Mouse (Mus musculus): ENCODE results near the gene Zfp1.
A peak's percentile ranks its signal among the peaks of the same experiment; 100 is the strongest.

Gene Zfp1

GRCm38 (mm10) chr8:111678111-111678510, 34.9 kb downstream of the Zfp1 start:
- DNase-seq = peak; percentile 57

DNA sequence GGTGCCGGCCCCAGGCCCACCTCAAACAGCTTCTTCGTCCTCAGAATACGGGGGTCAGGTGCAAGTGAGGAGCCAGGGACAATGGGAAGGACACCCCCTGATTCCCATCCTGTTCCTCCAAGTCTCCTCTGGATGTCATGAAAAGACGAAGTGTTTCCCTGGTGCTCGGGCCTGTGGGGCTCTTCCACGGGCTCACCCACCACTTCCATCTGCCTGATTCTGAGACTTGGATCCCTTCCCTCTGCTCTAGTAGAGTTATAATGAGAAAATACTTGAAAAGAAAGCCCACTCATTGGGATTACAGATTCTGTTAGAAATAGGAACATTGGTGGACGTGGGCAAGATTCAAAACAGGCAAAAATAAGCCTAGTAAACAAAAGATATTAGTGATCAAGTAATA, 35.6 kb downstream of the Zfp1 start:
- no peak for DNase-seq

GRCm38 (mm10) chr8:111680423-111681028, 37.3 kb downstream of the Zfp1 start:
- DNase-seq = no peak

DNA sequence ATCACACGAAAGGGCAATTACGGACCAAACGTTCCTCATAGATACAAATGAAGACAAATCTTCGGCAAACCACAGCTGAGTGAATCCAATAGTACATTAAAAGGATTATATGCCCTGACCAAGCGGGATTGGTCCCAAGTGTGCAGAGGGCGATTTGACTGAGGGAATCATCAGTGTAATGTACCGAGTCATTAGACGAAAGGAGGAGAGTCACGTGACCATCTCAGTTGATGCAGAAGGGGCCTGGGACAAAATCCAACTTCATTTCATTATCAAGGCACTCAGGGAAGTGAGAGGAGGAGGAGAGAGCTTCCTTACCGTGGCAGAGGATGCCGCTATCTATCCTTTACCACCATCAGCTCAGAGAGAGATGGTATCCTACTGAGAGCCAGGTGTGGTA, 38.0 kb downstream of the Zfp1 start:
- no peak for DNase-seq

GRCm38 (mm10) chr8:111682521-111682920, 39.3 kb downstream of the Zfp1 start:
- DNase-seq = no peak

DNA sequence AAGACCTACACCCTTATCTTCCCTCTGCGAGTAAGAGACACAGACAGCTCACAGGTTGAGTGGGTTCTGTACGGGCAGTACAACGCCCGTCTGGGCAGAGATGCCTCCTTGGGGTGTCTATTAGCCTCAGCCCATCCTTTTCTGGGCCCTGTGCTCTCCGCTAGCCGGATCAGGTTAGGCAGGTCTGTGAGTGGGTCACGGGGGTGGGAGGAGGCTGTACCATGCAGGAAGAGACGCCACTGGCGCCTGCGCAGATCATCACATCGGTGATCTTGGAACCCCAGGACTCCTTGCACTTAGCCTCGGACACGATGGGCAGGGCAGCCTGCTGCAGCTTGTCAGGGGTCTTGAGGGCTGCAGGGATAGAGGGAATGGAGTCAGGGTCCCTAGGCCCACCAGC, 43.7 kb downstream of the Zfp1 start:
- DNase-seq = no peak

DNA sequence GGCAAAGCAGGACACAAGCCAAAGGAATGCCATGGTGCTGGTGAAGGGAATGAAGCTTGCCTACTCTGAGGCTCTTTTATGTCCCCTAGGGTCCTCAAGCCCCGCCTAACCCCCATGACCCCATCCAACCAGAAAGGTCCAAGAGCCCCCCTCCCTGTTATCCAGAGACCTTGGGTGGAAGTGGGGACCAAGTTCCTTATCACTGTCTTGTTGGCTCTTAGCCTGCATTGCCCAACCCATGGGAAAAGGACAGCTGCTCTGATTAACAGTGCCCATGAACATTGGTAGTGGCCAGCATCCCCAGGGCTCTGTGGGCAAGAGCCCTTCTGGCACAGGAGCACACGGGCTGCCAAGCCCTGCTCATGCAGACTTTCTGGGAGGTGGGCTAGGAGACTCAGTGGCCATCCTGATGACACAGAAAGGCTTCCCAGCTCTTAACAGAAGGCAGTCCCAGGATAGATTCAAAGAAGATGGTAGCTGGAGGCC, 47.8 kb downstream of the Zfp1 start, which contains the start of gene Ctrb1:
Ctrb1 (minus strand) TSS at position 51 of the 486 bp plus-strand sequence.
- no peak for DNase-seq

DNA sequence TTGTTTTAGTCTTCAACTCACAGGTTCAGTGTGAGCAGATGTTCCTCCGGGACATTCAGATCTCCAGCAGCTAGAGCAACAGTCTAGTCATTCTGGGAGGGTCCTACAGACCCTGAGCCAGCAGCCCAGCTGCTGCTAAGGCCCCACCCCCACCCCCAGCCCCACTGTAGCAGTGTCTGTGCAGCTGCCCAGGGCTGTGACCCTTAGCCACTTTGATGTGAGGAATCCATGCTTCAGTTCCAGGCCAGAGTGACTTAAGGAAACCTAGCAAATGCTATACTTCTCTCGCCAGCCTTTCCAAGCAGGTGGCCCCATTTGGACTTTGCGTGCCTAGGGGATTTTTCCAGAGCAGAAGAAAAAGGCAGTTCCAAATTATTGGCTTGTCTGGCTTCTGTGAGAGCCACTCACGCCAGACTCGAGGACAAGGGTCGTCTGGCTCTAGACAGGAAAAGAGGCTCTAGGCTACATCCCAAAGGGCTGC, 50.1 kb downstream of the Zfp1 start:
- DNase-seq = no peak

GRCm38 (mm10) chr8:111695441-111695840, 52.2 kb downstream of the Zfp1 start:
- no peak for DNase-seq

DNA sequence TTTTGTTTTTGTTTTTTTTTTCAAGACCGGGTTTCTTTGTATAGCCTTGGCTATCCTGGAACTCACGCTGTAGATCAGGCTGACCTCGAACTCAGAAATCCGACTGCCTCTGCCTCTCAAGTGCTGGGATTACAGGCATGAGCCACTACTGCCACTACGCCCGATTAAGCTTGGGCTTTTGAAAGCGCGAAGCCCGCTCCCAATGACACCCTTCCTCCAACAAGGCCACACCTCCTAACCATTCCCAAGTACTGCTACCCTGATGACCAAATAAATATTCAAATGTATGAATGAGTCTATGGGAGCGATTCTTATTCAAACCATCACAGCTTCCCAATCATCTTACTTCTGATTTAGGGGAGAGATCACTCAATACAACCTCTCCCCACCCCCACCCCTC, 54.5 kb downstream of the Zfp1 start:
- no peak for DNase-seq

- no peak for DNase-seq
These were observed 55.8 kb downstream of the Zfp1 start for GRCm38 (mm10) chr8:111699035-111699434.

DNA sequence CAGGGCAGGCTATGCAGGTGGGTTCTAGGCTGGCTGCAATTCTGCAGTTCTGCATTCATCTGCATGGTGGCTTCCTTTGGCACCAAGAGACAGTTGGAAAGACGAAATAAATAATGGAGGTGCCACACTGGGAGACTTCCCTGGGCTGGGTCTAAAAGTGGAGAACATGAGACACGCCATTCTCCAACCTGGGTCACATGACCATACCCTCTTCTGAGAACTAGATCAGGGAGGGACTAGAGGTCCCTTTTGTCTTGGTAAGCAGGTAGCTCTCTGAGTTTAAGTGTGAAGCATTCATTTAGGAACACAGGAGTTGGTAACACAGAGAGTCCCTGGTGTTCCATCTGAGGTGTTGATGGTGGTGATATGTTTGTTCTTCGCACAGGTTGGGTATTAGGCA, 57.0 kb downstream of the Zfp1 start:
- no peak for DNase-seq

GRCm38 (mm10) chr8:111700740-111701139, 57.5 kb downstream of the Zfp1 start:
- DNase-seq = no peak

- no peak for DNase-seq
These were observed 58.2 kb downstream of the Zfp1 start for GRCm38 (mm10) chr8:111701380-111701779.

DNA sequence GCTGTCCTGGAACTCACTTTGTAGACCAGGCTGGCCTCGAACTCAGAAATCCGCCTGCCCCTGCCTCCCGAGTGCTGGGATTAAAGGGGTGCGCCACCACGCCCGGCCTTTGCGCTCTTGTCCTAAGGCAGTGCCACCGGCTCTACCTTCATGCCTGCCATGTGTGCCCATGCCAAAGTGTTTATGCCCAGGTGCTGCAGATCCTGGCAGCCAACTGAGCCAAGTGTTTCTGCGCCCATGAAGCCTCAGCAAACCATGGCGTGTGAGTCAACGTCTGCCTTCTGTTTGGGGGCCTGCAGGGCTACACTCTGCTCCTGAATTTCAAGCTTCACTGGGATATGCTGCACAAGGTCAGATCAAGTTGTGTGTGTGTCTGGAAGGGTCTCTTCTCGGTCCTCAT, 61.4 kb downstream of the Zfp1 start:
- no peak for DNase-seq

- DNase-seq = no peak
These were observed 62.0 kb downstream of the Zfp1 start for GRCm38 (mm10) chr8:111705222-111705621.

DNA sequence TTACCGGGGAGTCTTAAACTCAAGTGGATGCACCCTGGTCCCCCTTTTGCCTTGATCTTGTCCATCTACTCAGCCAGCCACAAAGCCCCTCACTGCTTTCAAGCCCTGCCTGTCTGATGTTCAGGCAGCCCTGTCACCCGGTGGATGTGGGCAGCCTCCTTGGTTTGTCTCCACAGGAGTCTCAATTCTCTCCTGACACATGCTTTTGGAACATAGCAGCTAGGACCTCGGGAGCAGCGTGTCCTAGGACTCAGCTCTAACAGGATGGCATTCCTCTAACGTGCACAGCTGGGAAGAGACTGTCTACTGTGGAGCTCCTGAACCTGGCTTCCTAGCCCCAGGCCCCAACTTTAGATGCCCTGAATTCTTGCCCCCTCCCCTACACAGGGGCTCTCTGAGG, 62.5 kb downstream of the Zfp1 start:
- DNase-seq = no peak

DNA sequence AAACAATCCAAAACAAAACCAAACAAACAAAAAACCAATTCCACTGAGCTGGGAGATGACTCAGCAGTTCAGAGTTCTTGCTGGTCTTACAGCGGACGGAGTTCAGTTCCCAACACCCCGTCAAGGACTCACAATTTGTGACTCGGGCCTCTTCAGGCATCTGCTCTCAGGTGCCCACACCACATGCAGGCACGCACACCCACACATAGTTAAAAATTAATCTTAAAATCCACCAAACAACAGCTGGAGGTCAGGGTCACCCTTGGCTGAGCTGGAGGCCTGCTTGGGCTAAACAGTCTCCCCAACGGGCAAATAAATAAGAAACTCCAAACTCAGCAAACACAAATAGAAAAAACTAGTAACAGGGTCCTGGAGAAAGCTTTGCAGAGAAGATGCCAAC, 65.1 kb downstream of the Zfp1 start:
- DNase-seq = no peak

DNA sequence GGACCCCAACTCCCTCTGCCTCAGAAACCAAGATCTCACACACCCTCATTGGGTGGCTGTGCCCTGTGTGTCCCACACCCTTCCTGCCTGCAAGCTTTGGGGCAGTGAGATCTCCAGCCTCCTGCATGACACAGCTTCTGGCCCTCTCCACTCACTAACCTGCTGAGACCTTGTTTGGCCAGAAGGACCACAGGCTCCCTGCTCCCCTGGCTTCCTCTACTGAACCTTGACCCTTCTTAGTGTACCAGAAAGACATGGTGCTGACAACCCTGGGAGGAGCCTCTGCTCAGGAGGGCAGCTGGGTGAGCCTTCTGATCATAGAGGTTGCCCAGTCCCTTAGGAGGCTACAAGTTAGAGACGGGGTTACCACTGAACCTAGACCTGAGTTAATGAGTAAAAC, 66.0 kb downstream of the Zfp1 start:
- DNase-seq = no peak

DNA sequence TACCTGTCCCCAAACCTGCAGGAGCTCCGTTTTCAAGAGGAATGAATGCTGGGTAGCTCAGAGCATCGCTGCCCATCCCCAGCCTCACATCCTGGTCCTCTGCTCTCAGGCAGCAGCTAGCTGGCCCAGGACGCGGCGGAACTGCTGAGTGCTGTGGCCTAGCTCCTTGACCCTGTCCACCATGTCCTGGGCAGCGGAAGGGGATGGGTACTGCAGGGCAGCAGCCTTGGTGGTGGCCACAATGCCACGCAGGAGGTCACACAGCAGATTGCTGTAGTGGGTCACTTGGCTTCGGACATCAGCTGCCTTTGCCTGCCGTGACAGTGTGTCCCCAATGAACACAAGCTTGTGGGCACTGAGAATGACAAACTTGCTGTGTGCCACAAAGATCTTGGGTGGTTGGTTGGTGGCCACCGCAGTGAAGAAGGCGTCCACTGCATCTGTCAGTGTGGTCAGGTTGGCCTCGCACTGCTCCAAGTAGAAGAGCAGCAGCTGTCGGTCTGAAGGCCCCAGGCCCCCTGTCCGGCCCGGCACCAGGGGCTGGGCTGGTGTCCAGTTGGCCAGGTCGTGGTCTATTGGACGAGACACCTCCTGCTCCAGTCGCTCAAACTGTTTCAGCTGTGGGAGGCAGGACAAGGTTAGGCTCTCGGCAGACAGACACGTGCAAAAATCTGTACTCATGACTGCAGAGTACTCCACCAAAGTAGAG, 67.7 kb downstream of the Zfp1 start:
- DNase-seq = no peak

GRCm38 (mm10) chr8:111712135-111712534, 68.9 kb downstream of the Zfp1 start:
- no peak for DNase-seq

GRCm38 (mm10) chr8:111712588-111712987, 69.4 kb downstream of the Zfp1 start:
- DNase-seq = peak; percentile 90

DNA sequence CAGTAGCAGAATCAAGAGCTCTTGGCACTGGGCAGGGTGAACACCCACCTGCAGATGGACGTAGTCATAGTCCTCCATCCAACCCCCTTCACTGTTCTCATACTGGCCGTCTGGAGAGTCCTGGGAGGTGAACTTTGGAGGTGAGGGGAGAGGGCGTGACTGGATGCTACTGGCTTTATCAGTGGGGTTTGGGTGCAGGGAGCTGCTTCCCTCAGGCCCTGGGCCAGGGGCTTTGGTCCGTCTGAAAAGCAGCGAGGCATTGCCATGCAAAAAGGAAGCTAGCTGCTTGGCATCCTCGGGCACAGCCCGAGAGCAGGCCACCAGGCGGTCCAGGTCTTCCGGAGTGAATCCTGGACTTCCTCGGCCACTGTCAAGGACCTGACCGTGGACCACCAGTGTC, 70.1 kb downstream of the Zfp1 start:
- no peak for DNase-seq

- DNase-seq = no peak
These were observed 70.6 kb downstream of the Zfp1 start for GRCm38 (mm10) chr8:111713817-111714216.

DNA sequence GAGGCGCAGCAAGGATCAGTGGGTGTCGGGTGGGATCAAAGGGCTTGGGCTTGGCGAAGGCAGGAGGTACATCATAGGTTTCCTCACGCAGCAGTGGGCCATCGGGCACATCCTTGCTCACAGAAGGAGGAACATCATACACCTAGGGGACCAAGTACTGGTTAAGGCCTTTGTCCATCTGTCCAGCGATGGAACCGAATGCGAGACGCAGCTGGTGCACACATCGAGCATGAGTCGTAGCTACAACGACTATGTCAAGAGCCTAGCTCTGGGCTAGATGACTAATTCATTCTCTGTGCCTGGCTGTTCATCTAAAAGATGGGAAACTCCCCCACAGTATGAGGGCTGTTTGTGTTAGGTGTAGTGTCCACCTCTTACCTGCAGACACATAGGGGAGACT, 71.1 kb downstream of the Zfp1 start:
- no peak for DNase-seq

Data from cerebellum, adult 11 months (tissue).